Mouse (Mus musculus): ENCODE results near the gene Pcbp4. TPM values are rescaled to one million over a fixed set of nuclear protein-coding genes. Genes with fewer than 3 reads are reported as not detected.

Gene Pcbp4
- polyA plus RNA-seq, 2 experiments from 2014 or later = 2.9 to 3.1 TPM

DNA sequence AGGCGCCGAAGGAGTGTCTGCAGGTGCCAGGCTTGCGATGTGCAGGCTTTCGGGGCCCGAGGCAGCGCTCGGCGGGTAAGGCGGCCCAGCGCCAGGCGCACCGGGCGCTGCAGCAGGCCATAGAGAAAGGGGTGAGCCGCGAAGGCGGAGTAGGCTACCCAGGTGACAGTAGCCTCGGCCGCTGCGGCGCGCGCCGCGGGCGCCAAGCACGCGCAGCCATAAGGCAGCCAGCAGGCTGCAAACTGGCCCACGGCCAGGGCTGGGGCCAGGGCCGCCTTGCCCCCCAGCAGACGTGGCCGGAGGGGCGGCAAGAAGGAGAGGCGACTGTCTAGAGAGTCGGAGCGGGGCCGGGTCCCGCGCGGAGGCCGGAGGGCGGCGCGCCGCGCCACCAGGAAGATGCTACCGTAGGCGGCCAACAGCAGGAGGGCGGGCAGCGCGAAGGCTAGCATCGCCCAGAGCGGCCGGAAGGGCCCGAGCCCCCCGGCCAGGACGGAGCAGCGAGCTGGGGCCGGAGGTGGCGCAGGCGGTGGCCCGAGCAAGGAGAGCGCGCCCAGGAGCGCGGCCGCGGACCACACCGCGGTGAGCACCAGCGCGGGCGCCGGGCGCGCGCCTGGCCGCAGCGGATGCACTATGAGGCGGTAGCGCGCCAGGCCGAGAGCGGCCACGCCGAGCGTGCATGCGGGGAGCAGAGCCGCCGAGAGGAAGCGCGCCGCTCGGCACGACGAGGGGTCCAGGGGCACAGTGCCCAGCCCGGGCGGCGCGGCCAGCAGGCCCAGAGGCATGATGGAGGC, 11.9 kb downstream of the Pcbp4 start:
- ATAC-seq = peak; percentile 24

DNA sequence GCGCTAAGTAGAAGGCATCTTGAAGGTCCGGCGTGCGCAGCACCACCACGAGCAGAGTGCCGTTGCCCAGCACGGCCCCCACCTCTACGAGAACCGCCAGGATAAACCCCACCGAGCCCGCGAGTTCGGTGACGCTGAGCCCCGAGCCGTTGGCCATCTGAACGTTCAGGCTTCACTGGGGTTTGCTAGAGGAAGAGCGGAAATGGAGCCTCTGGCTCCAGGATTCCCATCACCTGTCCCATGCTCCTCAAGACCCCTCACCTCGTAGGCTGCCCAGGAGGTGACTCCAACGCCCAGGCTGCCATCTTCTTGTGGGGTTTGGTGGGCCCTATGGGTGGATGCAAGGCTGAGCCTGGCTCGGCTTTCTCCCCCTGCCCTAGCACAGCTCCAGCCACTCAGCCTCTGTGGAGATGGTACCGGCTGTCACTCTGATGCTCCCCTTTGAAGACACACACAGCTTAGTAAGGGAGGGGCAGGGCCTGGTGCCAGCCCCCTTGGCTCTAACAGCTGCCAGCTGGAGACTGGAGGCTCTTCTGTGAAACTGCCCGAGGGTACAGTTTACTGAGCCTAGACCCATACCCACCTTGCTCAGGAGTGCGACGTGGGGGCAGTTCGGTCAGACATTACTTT, 12.6 kb downstream of the Pcbp4 start, which contains the start of gene Gpr62:
TSS of gene Gpr62 (minus strand) at position 368 of the 630 bp plus-strand sequence.
- ATAC-seq = no peak

DNA sequence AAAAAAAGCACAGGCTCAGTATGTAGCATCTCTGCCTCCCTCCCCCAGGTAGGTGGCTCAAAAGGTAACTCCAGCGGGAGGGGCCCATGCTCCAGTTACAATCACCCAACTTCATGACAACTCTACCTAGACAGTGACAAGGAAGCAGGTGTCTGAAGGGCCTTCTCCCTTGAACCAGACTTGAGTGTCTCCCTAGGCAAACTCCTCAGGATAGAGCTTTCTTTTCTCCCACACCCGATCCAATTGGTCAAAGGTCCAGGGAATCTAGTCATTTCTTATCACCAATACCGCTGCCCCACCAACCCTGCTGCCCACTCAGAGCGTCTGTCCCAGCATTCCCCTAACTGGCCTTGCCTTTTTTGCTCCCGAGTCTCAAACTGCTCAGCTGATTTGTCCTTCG, 13.6 kb downstream of the Pcbp4 start:
- ATAC-seq = no peak

DNA sequence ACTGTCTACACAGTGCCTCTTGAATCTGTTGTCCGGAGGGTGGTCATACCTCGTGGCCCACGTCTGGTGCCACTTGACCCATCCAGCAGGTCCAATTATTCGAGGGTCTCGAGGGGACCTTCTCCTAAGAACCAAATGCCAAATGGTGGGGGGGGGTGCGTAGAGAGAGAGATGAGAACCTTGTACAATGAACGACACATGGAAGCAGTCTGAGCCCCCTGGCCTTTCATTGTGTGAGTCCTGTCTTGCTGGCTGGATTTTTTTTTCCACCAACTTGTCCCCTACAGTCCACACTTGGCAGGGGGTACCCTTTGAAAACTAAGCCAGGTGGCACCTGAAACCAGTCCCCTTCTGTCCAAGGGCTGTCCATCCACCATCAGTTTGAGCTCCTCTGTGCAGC, 14.7 kb downstream of the Pcbp4 start:
- ATAC-seq = no peak

DNA sequence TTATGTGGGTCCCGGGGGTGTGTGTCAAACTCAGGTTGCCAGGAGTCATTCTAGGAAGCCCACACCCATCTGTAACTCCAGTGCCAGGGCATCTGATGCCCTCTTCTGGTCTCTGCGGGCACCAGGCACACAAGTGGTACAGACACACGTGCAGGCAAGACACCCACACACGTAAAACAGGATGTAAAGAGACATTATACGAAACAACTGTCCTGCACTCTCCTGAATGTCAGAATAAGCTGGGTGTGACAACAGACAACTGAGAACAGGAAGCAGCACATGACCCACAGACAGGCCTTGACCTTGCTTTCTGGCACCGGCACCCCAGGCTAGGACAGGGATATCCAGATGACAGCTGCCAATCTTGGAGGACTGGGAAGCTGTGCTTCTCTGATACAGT, 16.2 kb downstream of the Pcbp4 start:
- peak; percentile 72 for ATAC-seq

DNA sequence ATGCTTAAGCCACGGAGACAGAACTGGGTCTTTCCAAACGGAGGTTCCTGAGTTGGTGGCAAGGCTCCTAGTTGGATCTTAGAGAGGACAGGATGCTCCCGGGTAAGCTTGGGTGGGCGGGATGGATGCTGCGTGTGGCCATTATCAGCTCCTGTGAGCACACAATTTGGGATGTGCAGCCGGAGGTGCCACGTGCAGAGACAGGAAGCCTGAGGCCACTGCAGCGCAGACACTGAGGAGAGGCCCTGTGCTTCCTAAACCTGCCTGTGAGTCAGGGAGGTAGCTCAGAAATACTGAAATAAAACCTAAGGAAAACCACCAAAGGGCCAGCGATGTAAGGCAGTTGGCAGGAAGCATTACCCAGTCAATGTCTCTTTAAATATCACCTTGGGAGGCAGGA, 16.7 kb downstream of the Pcbp4 start:
- no peak for ATAC-seq

DNA sequence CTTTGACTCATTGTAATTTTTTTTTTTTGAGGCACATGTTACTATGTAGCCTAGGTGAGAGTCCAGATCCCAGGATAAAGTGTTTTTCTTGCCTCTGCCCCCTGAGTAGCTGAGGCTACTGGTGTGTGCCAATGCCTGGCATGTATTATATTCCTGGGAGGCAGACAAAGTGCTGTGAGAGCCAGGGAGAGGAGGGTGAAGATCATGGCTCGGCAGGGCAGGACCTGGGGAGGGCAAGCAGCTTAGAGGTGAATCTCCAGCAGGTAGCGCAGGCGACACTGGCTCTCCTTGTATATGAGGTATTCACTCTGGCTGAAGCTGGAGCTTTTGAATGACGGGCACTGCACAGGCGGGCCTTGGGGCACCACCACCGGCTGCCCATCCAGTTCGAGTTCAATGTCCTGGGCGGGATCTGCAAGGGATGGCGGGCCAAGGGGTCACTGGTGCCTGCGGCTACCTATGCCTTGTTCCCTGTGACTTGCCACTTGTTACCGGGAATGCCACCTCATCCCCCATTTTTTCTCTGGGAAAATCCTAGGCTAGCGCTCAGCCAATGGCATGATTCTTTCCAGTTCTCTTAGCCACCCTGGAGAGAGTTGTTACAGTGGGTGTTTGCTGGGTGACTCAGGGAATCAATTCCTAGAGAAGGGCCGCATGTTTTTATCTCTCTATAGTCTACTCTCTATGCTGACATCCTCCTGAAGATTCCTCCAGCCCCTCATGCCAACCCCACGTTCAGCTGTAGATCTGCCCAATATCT, 18.1 kb downstream of the Pcbp4 start:
- no peak for ATAC-seq

DNA sequence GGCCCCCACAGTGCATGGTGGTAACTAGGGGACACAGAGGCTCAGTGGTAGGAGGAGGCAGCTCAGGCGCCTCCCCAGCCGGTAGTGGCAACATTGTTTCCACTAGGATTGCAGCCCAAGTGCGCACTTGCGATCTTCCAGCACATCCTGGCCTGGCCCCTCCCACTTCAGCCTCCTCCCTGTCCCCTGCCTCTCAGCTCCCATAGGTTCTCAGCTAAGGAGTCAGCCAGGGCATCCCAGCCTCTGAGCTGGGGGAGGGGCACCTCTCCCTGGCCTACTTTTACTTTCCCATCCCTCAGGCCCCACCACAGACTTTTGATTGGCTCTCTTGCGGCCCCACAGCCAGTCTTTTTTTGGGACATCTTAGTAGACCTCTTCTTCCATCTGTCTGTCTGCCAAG, 18.8 kb downstream of the Pcbp4 start:
- no peak for ATAC-seq

DNA sequence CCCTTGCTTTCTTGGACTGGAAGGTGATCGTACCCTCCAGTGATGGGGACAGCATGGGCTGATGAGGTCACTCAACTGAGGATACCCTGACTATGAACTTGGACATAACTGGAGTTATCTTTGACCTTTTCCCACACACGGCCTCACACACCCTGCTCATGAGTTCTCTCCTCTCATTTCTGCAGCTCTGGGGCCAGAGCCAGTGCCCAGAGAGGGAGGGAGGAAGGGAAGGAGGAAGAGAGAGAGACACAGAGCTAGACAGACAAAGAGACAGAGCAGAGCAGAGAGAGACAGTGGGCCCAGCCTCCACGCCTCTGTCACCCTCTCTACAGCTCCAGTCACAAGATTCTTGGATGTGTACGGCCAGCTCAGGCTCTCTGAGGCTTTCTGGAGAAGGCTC, 19.2 kb downstream of the Pcbp4 start:
- no peak for ATAC-seq

DNA sequence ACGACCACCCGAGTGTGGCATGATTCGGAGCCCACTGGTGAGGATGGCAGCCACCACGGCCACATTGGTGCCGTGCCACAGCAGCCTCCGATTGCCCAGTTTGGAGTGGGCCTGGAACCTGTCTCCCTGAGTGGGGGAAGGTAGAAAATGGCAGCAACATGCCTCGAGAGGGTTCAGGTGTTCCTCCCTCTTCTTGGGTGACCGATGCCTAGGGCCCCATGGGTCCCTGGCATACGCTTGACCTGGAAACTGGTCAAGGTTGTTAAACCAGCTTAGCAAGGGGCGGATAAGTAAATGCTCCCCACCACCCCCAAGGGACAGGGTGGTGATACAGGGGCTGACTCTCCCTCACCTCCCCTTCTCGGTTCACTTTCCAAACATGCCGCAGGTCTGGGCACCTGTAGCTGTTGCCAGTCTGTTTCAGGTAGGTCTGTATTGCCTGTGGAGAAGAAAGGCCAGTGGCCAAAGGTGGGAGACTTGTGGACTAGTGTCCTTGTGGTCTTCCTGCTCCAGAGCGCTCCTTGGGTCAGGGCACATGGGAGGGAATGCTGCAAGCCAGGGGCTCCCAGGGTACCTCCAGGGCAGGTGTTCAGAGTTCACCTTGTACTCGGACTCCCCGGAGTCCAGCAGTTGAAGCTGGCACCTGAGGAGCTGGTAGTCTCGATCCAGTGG, 20.1 kb downstream of the Pcbp4 start:
- no peak for ATAC-seq

DNA sequence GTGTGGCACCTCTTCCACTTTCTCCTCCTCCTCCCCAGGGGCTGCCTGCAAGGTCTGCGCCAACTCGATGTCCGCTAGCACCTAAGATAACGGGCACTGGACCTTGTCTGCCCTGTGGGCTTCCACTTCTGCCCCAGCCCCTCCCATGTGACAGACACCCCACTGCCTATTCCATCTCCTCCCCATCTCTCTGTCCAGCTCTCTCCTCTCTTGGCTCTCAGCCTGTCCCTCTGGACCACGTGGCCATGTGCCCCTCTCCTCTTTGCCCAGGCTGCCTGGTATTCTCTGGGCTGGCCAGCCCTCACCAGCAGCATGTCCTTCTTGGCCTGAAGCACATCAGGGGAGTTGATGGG, 20.6 kb downstream of the Pcbp4 start:
- no peak for ATAC-seq

DNA sequence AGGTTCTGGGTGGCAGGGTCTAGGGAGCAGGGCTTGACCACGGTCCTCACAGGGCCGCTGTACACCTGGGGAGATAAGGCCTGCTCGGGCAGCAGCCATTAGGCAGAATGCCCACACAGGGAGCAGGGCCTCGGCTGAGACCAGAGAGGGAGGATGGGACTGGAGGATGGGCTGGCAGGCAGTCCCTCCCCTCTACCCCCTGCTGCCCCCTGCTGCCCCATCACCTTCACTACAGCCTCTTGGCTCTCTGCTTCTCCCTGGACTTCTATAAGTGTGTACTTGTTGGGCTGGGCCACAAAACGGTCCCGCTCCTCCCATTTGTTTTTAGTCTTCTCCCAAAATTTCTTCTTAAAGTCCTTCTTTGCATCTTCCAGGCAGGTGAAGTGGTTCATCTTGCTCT, 21.4 kb downstream of the Pcbp4 start:
- no peak for ATAC-seq

DNA sequence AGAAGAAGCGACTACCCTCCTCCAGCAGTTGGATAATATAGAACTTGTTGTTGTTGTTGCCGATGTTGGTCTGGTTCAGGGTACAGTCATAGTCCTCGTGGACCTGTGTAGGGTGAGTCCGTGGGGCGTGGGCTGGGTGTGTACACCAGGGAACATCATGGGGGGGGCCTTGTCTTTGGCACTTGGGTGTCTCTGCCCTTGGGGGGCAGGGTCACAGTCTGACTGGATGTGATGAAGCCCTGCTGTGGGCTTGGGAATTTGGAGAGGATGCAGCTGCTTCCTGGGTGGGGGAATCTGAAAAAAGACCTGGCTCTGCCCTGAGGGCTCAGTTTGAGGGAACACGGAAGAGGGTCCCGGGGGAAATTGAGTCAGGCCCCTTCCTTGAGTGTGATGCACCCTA, 22.0 kb downstream of the Pcbp4 start:
- no peak for ATAC-seq

DNA sequence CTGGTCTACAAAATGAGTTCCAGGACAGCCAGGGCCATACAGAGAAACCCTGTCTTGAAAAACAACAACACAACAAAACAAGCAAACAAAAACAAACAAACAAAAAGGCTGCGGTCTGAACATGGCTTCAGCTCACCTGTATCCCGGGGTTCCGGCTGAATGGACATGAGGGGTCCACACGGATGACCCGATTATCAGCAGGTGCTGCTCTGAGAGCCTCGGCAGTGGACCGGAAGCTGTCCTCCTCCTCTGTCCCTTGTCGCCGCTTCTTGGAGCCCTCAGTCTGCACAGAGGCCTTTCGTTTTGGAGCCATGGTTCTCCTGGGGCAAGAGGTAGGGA, 22.5 kb downstream of the Pcbp4 start, which contains the start of gene Rrp9:
TSS of gene Rrp9 (plus strand) at position 301 of the 339 bp plus-strand sequence.
- ATAC-seq = no peak

DNA sequence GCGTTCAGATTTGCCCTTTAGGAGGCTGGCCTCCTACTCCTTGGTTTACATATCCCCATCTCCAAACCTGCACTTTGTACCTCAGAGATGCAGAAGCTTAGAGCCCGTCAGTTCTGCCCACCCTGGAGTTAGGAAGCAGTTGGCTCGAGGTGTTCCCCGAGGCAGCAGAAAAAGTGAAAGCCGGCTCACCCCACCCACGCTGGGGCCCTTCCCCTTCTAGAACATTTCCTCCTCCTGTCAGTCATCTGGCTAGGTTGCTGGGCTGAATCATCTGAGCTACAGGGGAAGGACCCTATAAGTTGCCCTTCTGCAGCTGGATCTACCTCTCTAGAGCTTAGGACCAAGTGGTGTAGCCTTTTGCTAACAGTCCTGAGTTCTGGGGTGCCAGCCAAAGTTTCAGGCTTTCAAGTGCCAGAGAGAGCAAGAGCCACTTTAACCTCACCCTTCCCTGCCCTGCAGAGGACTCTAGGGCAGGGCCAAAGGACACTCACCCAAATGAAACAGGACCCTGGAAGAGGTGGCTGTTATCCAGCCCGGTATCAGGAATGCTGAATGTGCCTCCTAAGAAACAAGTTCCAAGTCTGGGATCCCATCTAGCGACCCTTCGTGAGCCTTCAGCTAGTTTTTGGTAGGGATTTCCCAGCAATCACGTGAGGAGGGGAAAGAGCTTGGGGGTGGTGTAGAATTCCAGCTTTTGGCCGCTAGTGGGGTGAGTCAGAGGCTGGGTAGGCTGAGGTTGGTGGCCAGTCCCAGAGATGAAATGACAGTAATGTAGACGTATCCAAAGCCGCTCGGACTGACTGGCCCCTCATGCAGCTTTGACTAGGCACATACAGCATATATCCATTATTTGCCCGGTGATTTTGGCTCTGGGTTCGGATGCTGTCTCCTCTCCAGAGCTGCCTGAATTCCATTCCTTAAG, 23.2 kb downstream of the Pcbp4 start:
- peak; percentile 40 for ATAC-seq

DNA sequence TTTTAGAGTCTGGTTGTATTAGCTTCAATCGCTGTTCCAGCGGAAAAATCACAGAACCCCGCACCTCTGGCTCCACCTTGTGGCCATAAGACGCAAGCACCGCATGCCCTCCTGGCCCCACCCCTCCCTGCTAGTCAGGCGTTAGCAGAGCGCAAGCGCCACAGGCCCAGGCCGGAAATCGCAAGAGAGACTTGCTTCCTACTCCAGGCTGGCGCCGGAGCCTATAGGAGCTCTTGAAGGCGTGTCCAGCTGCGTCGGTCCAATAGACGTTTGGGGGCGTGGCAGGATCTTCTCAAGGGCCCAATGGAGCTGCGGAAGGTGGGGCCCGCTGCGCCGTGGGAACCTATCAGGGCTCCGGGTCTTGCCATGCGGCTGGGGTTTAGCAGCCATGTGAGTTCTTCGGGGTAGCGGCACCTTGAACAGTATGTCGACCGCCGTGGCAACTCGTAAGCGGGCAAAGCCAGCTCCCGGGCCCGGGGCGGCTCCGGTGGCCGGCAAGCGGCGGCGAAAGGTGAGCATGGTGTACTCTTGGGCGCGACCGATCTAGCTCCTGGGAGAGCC, 23.9 kb downstream of the Pcbp4 start, which contains the start of gene Parp3:
TSS of gene Parp3 (minus strand) at position 26 of the 561 bp plus-strand sequence.
- peak; percentile 96 for ATAC-seq

DNA sequence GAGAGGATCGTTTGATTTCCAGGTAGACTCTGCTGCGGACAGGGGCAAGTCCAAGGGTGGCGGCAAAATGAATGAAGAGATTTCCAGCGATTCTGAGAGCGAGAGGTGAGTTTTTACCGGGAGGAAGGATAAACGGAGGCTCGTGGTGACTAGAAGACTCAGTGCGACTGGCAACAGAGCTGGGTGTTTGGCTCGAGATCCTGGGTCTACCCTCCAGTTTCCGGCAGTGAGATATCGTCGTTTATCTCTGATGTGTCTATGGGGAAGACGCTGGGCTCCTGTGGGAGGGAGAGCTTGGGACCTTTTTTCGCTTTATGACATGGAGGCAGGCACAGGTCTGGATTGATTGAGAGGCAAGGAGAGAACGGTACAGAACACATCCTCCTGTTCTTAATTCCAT, 24.6 kb downstream of the Pcbp4 start:
- no peak for ATAC-seq

DNA sequence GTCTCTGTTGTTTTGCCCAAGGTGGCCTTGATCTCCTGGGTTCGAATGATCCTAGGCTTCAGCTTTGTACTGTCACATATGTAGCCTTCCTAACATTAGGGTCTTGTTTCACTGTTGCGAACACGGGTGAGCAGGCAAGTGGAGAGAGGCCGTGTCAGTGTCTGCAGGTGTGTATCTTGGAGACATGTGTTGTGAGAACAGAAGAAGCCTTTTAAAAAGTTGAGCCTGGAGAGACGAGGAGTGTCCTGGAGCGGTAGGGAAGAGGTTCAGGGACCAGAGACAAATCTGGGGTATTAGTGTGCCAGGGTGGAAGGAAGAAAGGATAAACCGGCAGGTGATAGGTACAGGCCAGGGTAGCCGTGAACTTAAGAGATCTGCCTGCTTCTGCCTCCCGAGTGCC, 25.0 kb downstream of the Pcbp4 start:
- ATAC-seq = no peak

DNA sequence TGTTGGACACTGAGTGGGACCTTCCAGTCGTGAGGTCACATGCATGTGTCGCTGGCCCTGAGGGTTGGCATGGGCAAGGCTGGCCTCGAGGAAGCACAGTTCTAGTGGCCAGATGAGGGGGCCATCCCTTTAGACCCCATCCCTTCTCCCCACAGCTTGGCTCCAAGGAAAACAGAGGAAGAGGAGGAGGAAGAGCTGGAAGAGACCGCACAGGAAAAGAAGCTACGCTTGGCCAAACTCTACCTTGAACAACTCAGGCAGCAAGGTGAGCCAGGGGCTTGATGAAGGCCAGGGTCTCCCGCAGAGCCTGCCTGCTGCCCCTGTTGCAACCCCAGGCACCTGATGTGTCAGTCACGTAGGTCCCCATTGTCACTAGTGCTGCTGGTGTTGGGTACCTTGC, 27.4 kb downstream of the Pcbp4 start:
- ATAC-seq = no peak

DNA sequence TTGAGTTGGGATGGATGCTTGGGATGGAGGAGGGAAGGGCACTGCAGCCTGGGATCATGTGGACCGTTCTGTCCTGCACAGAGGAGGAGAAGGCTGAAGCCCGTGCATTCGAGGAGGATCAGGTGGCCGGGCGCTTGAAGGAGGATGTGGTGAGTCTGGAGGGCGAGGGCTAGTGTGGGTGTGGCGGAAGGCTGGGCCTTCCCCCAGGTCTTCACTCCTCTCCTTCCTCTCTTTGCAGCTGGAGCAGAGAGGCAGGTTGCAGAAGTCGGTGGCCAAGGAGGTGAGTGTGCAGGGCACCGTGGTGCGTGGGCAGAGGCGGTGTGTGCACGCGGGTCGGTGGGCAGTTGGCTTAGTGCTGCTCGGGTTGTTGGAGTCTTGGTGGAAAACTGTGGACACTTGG, 28.0 kb downstream of the Pcbp4 start:
- no peak for ATAC-seq

DNA sequence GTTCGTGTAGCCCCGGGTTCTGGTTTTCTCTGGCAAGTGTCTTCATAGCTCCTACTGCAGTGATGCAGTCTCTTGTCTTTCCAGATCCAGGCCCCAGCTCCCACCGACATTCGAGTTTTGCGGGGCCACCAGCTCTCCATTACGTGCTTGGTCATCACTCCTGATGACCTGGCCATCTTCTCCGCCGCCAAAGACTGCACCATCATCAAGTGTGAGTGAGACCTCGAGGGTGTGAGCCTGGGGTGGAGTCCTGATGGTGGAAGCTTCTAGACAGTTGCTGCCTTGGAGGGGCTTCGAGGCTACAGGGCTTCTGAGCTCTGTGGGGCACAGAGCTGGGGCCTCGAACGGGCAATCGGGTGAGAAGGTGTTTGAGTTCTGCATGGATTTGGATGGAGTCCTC, 28.6 kb downstream of the Pcbp4 start:
- ATAC-seq = no peak
